Mouse (Mus musculus) frontal cortex, postnatal 14 days (tissue): ENCODE measurements at regions not wholly inside any gene's neighbourhood (a gene's known extent, or its start where the extent isn't known, plus 50 kb on each side); places are given as distances from the start of the nearest gene placed in this dataset.

Source experiments
- DNase-seq, 2 experiments: peaks; one replicate each; pipeline ENCODE4 v3.0.0; 2022; ENCODE audit warnings: low spot score in 2 of 2

GRCm38 (mm10) chr10:98650533-98650932 is 263.7 kb upstream of the Atp2b1 start:
- no peak for DNase-seq

DNA sequence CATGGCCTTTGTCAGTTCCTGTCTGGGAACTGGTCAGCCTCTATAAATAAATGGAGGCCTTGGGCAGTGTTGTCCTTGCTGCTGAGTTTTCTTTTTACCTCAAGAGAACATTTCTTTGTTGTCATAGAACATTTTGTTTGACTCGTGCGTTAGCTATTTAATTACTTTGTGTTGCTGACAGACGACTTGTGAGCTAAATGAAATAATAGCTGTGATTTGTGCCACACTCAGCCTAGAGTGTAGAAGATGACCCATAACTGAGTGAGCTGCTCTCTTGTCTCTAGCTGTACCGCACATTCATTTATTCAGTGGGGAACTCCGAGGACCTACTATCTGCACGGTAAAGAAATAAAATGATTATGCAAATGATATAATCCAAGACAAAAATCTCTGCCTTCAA is 263.1 kb upstream of the Atp2b1 start:
- DNase-seq, result no peak

GRCm38 (mm10) chr10:98651599-98651998 is 262.6 kb upstream of the Atp2b1 start:
- no peak for DNase-seq

DNA sequence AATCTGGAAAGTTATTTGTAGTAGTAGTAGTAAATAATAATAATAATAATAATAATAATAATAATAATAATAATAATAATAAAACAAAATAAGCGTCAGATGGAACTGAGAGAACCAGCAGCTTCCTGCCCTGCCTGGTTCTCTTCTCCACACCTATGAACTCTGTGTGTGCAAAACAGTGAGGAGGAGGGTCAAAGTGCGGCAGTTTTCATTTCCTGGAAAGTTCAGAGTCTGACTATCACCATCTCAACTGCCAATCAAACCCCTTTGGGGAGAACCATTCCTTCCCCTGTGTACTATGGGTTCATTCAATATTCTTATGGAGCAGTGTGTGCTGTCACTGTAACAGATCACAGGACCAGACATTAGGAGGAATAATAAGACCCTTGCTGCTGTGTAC is 262.1 kb upstream of the Atp2b1 start:
- DNase-seq, result no peak

DNA sequence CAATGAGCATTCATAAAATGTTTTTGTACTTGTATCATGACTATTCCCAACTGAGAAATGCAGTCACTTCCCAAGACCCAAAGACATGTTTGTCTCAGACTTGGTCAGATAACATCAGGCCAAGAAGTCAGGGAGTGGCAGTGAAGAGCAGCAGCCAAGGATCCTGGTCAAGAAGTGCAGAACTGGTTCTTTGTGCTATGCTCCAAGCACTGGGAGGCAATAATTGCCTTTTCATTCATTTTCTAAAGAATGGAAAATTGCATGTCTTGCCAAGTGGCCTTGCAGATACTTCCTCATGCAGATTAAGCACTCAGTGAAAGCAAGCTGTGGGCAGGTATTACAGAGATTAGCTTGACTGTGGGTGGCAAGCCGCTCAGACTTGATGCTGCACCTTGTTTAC is 253.5 kb upstream of the Atp2b1 start:
- no peak for DNase-seq

GRCm38 (mm10) chr10:98665936-98666505 is 248.2 kb upstream of the Atp2b1 start:
- no peak for DNase-seq

DNA sequence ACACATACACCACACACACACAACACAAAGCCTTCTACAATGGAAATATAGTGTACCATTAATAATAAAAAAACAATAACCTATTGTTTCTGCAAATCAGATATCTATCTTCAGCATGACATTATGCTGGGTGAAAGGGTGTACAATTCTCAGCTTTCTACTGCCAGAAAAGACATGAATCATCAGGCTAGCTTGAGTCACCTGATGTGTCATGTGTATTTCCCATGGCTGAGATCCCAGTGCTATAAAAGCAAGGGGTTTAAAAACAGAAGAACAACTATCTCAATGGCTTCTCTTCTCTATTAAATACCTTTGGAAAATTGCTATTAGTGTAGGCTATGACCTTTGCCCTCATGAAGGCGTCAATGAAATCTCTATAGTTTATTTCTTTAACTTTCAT is 246.5 kb upstream of the Atp2b1 start:
- no peak for DNase-seq

DNA sequence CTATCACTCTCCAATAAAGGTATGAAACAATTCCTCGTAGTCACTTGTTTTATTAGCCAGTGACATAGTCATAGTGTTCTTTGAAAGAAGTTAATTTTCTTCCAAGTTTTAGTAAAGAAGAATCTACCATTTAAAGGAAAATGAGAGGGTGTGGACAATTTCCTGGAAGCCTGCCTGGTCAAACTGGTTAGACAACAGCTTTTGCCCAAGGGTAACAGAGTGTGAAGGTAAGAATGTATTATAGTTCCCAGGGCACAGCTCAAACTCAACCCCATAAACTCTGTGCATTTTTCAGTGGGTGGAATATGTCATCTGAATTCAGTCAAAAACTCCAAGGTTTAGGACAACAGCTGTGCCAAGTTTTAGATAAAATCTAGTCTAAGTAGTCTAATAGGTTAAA is 240.1 kb upstream of the Atp2b1 start:
- no peak for DNase-seq

- DNase-seq, result no peak
Observed at GRCm38 (mm10) chr10:98676907-98677306, 237.3 kb upstream of the Atp2b1 start.

DNA sequence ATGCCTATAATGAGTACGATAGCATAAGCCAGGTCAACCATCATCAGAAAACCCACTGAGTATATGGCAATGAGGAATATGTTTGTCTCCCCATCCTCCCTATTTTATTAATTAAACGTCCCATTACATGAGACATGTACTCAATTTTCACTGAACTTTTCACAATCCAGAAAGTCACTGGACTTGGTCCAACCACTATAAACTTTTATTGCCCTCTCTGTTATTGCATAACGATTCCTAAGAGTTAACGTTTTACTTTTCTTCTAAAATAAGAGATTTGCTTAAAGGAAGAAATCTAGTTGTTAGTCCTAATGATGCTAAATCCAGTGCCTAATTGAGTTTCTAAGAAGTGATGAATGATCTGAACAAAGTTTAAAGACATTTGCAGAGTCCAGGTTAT is 236.0 kb upstream of the Atp2b1 start:
- no peak for DNase-seq

- no peak for DNase-seq
Observed at GRCm38 (mm10) chr10:98682436-98682835, 231.8 kb upstream of the Atp2b1 start.

DNA sequence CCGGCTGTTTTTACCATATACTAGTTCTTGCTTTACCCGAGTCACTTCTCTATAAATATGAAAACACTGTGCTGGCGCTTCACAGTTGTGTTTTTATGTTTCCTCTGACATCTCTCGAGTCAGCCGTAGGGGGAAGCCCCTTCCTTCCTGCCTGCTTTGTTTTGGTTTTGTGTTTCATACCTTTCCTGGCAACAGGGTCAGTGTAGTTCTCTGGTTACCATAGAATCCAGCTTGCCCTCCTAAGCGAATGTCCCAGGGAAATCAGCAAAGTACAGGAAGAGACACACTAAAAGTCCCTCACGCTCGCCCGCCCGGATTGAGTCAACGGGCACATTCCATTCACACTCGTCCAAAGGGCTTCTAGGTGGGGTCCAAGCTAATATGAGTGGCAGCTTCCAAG is 230.0 kb upstream of the Atp2b1 start:
- no peak for DNase-seq

DNA sequence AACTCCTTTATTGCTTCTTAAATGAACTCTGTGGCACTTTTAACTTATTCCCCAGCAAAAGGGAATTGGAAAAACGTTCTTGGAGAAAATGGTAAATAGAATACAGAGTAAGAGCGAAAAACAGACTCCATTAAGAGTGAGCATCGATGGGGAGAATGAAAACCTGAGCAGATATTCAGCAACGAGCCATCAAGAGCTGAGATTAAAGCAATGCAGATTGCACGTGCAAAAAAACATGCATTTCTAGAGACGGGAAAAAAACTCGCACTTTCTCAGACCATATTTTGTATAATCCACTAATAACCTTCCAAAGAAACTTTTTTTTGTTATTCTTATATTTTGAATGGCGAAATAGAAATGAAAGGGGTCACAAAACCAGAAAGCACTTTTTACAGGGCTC is 229.5 kb upstream of the Atp2b1 start:
- no peak for DNase-seq

GRCm38 (mm10) chr10:98685739-98686138 is 228.5 kb upstream of the Atp2b1 start:
- DNase-seq, result no peak

DNA sequence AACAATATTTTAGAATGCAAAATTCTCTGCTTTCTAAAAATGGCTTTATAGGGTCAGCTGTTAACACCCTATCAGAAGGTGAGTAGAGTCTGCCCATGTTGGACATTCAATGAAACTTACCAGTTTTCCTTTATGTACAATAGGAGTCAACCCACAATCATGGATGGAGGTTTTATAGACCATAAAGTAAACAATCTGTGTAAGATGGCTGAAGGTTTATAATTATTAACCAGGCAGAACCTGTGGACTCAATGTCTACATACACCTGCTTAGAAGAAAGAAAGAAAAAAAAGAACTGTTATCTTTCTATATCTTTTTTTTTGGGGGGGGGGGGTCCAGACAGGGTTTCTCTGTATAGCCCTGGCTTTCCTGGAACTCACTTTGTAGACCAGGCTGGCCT is 227.8 kb upstream of the Atp2b1 start:
- DNase-seq, result no peak

GRCm38 (mm10) chr10:98691816-98692215 is 222.4 kb upstream of the Atp2b1 start:
- DNase-seq, result no peak

GRCm38 (mm10) chr10:98694690-98695370 is 219.4 kb upstream of the Atp2b1 start:
- no peak for DNase-seq

DNA sequence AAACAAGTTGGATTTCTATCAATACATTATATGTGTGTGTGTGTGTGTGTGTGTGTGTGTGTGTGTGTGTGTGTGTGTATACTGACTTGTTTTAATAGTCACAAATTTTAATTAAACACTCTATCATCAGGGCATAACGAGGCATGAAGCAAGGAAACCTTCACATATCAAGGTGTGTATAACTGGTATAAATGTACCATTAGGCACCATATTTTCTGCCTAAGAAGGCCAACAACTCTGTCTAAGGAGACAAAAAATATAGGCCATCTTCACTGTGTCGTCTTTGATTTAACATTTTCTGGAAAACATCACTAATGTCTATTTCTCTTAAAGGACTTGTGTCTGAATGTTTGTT is 218.9 kb upstream of the Atp2b1 start:
- no peak for DNase-seq

DNA sequence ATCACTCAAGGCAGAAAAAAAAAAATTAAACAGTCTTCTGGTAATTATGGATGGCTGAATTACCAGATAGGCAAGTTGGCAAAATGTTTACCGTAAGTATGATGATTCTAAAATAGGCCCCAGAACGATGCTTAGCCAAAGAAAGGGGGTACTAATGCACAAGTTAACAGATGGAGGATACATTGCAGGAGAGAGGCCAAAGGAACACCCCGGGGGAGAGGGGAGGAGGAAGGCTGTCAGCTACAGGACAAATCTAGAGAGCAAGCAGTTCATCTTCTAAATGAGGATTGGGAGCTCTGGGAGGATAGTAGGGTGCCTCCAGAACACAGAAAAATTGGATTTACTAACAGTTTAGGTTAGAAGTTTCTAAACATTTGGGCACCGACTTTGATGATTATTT is 216.3 kb upstream of the Atp2b1 start:
- DNase-seq, result no peak

GRCm38 (mm10) chr10:98699579-98699978 is 214.6 kb upstream of the Atp2b1 start:
- no peak for DNase-seq

DNA sequence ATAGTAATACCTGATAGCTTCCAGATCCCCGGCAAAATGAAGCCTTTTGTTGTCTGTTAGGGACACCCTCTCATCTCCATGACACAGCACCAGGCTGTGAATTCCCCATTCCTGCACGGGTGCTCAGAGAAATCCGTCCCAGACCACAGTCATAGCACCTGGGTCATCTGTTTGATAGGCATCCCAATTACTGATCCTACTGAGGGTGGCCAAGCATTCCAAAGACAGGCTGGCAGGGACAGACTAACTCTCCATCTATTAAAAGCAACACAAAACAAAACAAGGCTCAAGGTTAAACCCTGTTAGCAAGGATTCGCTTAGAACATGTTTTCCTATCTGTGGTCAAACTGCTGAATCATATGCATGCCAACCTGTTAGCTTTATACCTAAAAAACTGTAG is 213.8 kb upstream of the Atp2b1 start:
- DNase-seq, result no peak

DNA sequence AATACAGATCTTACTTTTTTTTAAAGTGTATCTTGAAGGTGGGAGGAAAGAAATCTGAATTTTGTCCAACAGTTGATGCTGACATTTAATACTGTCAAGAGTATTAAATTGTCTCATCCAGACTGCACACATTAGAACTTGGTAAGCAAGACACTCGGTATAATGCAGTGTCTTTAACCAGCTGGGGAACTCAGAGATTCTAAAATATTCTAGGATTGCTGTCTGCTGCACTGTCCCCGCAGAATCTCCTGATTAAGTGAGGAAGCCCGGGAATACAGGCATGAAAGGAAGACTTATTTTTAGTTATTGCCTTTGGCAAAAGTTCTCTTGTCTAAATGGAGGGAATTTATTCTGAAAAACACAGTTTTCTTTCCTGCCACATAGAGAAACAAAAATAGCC is 212.9 kb upstream of the Atp2b1 start:
- DNase-seq, result no peak

- DNase-seq, result no peak
Observed at GRCm38 (mm10) chr10:98702470-98703215, 211.6 kb upstream of the Atp2b1 start.
